Mouse (Mus musculus) layer of hippocampus, postnatal 25 days (tissue): ENCODE results near the gene Nmrk2. TPM values are rescaled to one million over a fixed set of nuclear protein-coding genes. Genes with fewer than 3 reads are reported as not detected.
"Not testable (repeated sequence)": the region's sequence is repeated elsewhere in the genome, so short reads cannot be mapped to it uniquely, and the experiment has no call there.

Experiments
- DNase-seq, 2 experiments: peaks; one replicate each; pipeline ENCODE4 v3.0.0; 2022; ENCODE audit warnings: mixed read lengths in 2 of 2, low spot score in 1 of 2; ENCODE audit errors: extremely low spot score in 1 of 2
- total RNA-seq, 2 experiments: library from RNA; stranded (reverse); gene quantifications; 2 replicates each; pipeline ENCODE4 v1.2.3; 2021

Nmrk2 gene
- total RNA-seq, 2 experiments from 2014 or later, result 0.19 to 0.20 TPM

GRCm38 (mm10) chr10:81189821-81190220 is 12.0 kb downstream of the Nmrk2 start:
- no peak for DNase-seq

DNA sequence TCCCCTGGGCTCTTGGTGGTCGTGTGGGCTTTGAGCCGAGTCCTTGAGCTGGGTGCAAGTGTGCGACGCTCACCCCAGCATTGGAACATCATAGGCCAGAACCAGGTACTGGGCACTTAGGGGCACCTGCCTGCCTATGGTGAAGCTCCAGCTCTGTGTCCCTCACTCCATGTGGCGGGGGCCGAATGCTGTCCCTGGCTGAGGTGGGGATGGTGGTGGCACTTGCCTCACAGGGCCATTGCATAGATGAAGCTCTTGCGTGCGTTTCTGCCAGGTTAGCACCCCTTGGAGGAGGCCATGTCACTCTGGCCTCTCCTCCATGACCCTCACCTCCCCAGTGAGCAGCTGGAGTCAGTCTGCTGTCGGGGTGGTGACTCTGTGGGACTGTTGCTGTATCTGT is 14.7 kb downstream of the Nmrk2 start:
- DNase-seq, result no peak

GRCm38 (mm10) chr10:81184765-81185164 is 17.1 kb downstream of the Nmrk2 start:
- DNase-seq, result no peak

DNA sequence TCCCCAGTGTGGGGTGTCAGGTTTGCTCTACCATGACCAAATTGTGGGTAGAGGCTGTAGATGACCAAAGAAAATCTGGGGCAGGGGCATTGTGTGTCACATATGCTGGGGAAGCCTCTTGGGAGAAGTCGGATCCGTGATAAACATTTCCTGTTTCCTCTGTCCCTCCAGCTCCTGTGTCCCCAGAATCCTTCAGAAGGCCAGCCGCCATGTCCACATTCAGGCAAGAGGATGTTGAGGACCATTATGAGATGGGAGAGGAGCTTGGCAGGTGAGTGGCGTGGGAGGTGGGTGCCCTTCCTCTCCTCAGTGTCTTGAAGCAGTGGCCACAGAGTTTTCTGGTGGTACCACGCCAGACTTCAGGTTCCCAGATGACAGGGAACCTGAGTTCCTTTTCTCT is 18.0 kb downstream of the Nmrk2 start, which contains the start of gene 4930442H23Rik:
TSS of gene 4930442H23Rik (minus strand) at position 45 of the 400 bp plus-strand sequence.
- DNase-seq, result no peak

DNA sequence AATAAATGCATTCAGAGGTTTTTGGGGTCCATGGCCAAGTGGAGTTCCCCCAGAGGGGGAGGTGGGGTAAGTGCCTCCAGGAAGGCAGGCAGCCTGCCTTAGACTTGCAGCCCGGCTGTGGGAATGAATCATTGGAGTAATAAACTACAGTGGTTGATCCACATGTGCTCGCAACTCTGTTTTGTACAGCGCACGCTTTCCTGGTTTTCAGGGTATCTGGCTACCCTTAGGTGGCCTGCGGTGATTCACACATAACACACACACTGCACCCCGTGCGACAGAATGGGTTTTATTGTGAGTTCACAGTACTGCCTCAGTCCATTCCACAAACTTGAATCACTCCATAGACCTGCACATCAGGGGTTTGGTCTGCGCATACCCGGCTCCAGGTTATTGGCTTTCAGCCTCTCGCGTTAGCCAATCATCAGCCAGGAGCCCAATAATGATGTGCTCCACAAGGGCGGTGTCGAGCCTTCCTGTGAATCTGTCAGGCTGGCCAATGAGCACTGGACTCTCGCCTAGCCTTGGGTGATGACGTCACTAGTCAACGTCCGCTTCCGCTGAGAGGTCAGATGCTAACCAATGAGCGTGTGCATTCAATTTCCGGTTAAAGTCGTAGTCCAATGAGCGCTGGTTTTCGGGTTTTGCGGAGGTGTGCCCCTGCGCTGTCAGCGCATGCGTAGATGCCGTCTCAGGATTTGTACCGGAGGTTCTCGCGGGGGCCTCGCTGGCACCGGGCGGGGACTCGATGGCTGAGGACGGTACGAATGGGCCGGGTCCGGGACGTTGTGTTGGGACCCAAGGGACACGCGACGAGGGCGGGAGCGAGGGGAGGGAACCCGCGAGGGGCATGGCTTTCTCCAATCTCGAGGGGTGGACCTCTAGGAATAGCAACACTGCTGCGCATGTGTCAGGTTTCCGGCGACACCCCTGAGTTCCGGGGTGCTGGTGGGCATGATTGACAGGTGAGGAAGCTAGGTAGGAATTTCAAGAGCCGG is 19.2 kb downstream of the Nmrk2 start, which contains the start of gene Dapk3:
TSS of gene Dapk3 (plus strand) at position 670 of the 998 bp plus-strand sequence.
- DNase-seq, result peak; percentile 88 to 97

DNA sequence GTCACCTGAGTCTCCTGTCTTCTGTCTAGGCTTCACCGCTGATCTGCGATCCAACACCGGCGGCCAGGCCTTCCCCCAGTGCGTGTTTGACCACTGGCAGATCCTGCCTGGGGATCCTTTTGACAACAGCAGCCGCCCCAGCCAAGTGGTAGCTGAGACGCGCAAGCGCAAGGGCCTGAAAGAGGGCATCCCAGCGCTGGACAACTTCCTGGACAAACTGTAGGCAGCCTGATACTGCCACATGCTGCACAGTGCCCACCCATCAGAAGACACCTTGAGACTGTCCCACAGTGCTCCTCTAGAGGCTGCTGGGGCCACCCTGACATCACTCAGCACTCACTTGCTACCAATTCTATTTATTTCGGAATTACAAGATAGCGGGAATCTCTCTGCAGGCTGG is 20.0 kb downstream of the Nmrk2 start:
- DNase-seq, result not testable (repeated sequence)

- no peak for DNase-seq
Measured at GRCm38 (mm10) chr10:81180946-81181345, 20.9 kb downstream of the Nmrk2 start.

DNA sequence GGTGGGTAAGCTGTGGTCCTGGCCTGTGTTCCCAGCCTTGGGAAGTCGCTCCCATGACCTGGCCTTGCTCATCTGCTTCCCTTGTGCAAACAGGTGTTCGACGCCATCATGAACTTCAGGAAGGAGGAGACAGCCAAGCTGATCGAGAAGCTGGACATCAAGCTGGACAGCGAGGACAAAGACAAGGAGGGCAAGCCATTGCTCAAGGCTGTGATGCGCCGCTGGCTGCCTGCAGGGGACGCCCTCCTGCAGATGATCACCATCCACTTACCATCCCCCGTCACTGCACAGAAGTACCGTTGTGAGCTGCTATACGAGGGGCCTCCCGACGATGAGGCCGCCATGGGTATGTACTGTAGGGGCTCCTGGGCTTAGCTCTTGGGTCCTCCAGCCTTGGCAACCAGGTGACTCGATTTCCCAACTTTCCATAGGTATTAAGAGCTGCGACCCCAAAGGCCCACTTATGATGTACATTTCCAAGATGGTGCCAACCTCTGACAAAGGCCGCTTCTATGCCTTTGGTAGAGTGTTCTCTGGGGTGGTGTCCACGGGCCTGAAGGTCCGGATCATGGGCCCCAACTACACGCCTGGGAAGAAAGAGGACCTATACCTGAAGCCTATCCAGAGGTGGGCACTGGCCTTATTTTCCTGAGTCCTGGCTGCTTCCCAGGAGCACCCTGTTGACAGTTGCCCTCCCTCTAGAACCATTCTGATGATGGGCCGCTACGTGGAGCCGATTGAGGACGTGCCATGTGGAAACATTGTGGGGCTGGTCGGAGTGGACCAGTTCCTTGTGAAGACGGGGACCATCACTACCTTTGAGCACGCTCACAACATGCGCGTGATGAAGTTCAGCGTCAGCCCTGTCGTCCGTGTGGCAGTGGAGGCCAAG is 22.2 kb downstream of the Nmrk2 start:
- no peak for DNase-seq

DNA sequence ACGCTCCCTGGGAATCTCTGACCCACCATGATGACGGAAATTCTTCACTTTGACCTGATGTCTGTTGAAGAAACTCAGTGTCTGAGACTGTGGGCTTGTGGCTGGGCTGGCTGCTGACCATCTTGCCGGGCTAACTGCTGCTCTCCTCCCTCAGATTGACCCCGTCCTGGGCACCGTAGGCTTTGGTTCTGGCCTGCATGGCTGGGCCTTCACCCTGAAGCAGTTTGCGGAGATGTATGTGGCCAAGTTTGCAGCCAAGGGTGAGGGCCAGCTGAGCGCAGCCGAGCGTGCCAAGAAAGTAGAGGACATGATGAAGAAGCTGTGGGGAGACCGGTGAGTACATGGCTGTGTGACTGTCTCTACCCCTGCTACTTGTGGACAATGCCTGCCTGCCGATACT is 22.9 kb downstream of the Nmrk2 start:
- no peak for DNase-seq

DNA sequence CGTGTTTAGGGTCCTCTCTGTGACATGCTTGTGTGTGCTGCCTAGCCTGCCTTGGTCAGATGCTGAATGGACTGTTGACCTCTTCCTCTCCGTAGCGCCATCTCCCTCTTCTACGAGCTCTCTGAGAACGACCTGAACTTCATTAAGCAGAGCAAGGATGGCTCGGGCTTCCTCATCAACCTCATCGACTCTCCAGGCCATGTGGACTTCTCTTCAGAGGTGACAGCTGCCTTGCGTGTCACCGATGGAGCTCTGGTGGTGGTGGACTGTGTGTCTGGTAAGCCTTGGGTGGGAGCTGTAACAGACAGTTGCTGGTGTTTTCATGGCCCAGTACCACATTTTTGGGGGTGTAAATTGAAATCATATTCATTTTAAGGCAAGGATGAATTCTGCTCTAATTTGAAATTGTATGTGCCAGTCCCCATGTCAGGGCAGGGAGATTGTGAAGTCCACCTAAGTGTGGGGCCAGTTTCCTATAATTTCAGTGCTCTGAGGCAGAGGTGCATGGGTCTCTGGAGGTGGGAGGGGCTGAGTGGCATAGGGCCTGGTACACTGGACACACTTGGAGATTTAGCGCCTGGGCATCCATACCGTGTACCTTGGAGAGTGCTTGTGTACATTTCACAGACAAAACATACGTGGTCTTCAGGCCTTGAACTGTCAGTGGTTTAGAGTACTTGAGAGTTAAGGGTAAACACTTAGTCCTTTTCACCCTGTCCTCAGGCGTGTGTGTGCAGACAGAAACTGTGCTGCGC is 23.7 kb downstream of the Nmrk2 start:
- no peak for DNase-seq

DNA sequence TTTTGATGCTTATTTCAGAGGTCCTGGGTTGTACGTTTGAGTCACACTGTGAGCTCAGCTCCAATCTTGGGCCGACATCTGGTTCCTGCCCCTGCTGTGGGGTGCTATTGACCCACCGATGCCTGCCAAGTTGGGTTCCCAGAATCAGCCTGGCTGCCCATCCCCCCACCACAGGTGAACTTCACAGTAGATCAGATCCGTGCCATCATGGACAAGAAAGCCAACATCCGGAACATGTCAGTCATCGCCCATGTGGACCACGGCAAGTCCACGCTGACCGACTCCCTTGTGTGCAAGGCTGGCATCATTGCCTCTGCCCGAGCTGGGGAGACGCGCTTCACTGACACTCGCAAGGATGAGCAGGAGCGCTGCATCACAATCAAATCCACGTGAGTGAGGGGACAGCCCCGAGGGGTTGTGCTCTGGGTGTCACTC is 24.3 kb downstream of the Nmrk2 start:
- no peak for DNase-seq

GRCm38 (mm10) chr10:81176466-81177271 is 25.2 kb downstream of the Nmrk2 start, which contains the start of gene Eef2:
Eef2 (plus strand) TSS chr10:81176631.
- DNase-seq, result peak; percentile 99 to 100

DNA sequence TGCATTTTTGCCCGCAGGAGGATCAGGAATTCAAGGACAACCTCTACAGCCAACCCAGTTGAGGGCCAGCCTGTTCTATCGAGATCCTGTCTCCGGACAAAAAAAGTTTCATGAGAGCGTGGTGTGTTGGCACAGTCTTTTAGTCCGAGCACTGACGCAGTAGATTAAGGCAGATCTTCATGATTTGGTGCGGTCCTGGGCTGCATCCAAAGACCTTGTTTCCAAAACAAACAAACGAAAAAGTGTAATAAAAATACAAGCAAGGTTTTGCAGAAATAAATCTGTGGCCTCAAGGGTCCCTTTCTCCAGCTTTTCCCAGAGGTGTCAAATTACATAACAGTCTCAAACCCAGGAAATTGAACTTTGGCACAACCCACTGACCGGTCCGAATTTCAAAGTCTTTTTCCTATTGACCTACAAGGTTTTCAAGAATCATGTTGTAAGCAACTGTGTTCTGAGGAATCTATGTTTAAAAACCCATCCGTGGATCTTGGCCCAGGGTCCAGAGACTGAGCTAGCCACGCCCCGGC is 25.9 kb downstream of the Nmrk2 start:
- DNase-seq, result no peak

DNA sequence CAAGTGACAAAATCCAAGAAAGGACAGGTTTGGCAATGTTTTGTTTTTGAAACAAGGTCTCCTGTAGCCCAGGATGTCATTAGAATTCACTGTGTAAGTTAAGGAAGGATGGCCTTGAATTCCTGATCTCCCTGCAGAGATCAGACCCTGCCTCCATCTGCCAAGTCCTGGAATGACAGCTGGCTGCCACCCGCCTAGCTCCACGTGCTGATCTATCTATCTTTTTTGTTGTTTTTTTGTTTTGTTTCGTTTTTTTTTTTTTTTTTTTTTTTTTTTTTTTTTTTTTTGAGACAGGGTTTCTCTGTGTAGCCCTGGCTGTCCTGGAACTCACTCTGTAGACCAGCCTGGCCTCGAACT is 26.5 kb downstream of the Nmrk2 start:
- DNase-seq, result not testable (repeated sequence)

GRCm38 (mm10) chr10:81174617-81175344 is 27.1 kb downstream of the Nmrk2 start:
- DNase-seq, result peak; percentile 82 to 87

- DNase-seq, result peak; percentile 72 to 81
Measured at GRCm38 (mm10) chr10:81173132-81173531, 28.7 kb downstream of the Nmrk2 start.

GRCm38 (mm10) chr10:81169411-81169900 is 32.4 kb downstream of the Nmrk2 start:
- not testable (repeated sequence) for DNase-seq
